Mouse (Mus musculus): ENCODE results near the gene Gse1. TPM values are rescaled to one million over a fixed set of nuclear protein-coding genes. Genes with fewer than 3 reads are reported as not detected.
"Not testable (repeated sequence)": the region's sequence is repeated elsewhere in the genome, so short reads cannot be mapped to it uniquely, and the experiment has no call there.

Gse1 gene
- polyA plus RNA-seq, 1 experiment from 2014 or later: 28.8 TPM

GRCm38 (mm10) chr8:120321724-120322123 lies 93.5 kb downstream of the Gse1 start:
- peak overlapping the region; percentile 94 for H3K27ac ChIP-seq (replicated peaks)

GRCm38 (mm10) chr8:120322956-120323448 lies 94.7 kb downstream of the Gse1 start:
- Histone ChIP-seq H3K9ac (replicated peaks) (peak overlapping the region; percentile 47; the same call in 1 of the 2 replicates), H3K27me3 (peaks cover 16% of the 10 kb centered on the region), H3K4me3 (no peak overlapping the region), H3K9me3 (no peaks in the 10 kb centered on the region), H3K27ac (replicated peaks) (peak overlapping the region; percentile 94), H3K4me1 (peaks cover 56% of the 10 kb centered on the region), H3K4me2 (replicated peaks) (peak overlapping the region; percentile 32), H3K36me3 (no peaks in the 10 kb centered on the region)
- under 1% methylated on average over 20 of the region's 20 CpGs for WGBS
- peak; percentile 86 for ATAC-seq (ENCODE audit: low FRiP score, low read depth)

More at GRCm38 (mm10) chr8:120321724-120322123, 93.5 kb downstream of the Gse1 start:
- H3K27me3 ChIP-seq: peaks cover 27% of the 10 kb centered on the region
- H3K4me1 ChIP-seq: peaks cover 58% of the 10 kb centered on the region
- no peak overlapping the region for H3K9ac ChIP-seq (replicated peaks)
- no peak overlapping the region for H3K4me3 ChIP-seq
- no peaks in the 10 kb centered on the region for H3K36me3 ChIP-seq
- no peak overlapping the region for H3K4me2 ChIP-seq (replicated peaks)
- ATAC-seq (ENCODE audit: low FRiP score, low read depth): no peak
- H3K9me3 ChIP-seq: no peaks in the 10 kb centered on the region
- 46% methylated on average over 6 of the region's 6 CpGs for WGBS

- Histone ChIP-seq H3K4me2 (replicated peaks) (no peak overlapping the region), H3K9me3 (no peaks in the 10 kb centered on the region), H3K4me1 (peaks cover 52% of the 10 kb centered on the region), H3K36me3 (no peaks in the 10 kb centered on the region), H3K9ac (replicated peaks) (no peak overlapping the region), H3K27me3 (peaks cover 21% of the 10 kb centered on the region), H3K4me3 (no peak overlapping the region), H3K27ac (replicated peaks) (peak overlapping the region; percentile 39)
- 52% methylated on average over 3 of the region's 3 CpGs for WGBS
- no peak for ATAC-seq (ENCODE audit: low FRiP score, low read depth)
These were observed 96.3 kb downstream of the Gse1 start for GRCm38 (mm10) chr8:120324555-120324954.

- H3K4me1 ChIP-seq: peaks cover 56% of the 10 kb centered on the region
- H3K36me3 ChIP-seq: no peaks in the 10 kb centered on the region
- H3K27me3 ChIP-seq: peaks cover 21% of the 10 kb centered on the region
- no peak for ATAC-seq (ENCODE audit: low FRiP score, low read depth)
- peak overlapping the region; percentile 39 for H3K27ac ChIP-seq (replicated peaks)
- H3K4me3 ChIP-seq: no peak overlapping the region
- no peak overlapping the region for H3K4me2 ChIP-seq (replicated peaks)
- 68% methylated on average over 5 of the region's 5 CpGs for WGBS
- no peaks in the 10 kb centered on the region for H3K9me3 ChIP-seq
- H3K9ac ChIP-seq (replicated peaks): no peak overlapping the region
These were observed 97.0 kb downstream of the Gse1 start for GRCm38 (mm10) chr8:120325172-120325767.

- H3K27me3 ChIP-seq: peaks cover 32% of the 10 kb centered on the region
- ATAC-seq (ENCODE audit: low FRiP score, low read depth): no peak
- H3K4me3 ChIP-seq: no peak overlapping the region
- H3K36me3 ChIP-seq: no peaks in the 10 kb centered on the region
- H3K4me2 ChIP-seq (replicated peaks): no peak overlapping the region
- H3K9me3 ChIP-seq: no peaks in the 10 kb centered on the region
- H3K9ac ChIP-seq (replicated peaks): no peak overlapping the region
- H3K27ac ChIP-seq (replicated peaks): no peak overlapping the region
- 30% methylated on average over 3 of the region's 3 CpGs for WGBS
- H3K4me1 ChIP-seq: peaks cover 57% of the 10 kb centered on the region
These were observed 98.9 kb downstream of the Gse1 start for GRCm38 (mm10) chr8:120327131-120327554.

GRCm38 (mm10) chr8:120328361-120329022 lies 100.2 kb downstream of the Gse1 start:
- Histone ChIP-seq H3K4me1 (peaks cover 52% of the 10 kb centered on the region), H3K9ac (replicated peaks) (no peak overlapping the region), H3K27me3 (peaks cover 33% of the 10 kb centered on the region), H3K27ac (replicated peaks) (no peak overlapping the region), H3K36me3 (no peaks in the 10 kb centered on the region), H3K9me3 (no peaks in the 10 kb centered on the region), H3K4me3 (no peak overlapping the region), H3K4me2 (replicated peaks) (no peak overlapping the region)
- no peak for ATAC-seq (ENCODE audit: low FRiP score, low read depth)
- WGBS: 92% methylated on average over 13 of the region's 13 CpGs

GRCm38 (mm10) chr8:120329030-120329748 lies 100.9 kb downstream of the Gse1 start:
- Histone ChIP-seq H3K4me3 (no peak overlapping the region), H3K4me1 (peaks cover 50% of the 10 kb centered on the region), H3K27me3 (peaks cover 28% of the 10 kb centered on the region), H3K36me3 (no peaks in the 10 kb centered on the region), H3K9ac (replicated peaks) (no peak overlapping the region), H3K27ac (replicated peaks) (no peak overlapping the region), H3K9me3 (no peaks in the 10 kb centered on the region), H3K4me2 (replicated peaks) (no peak overlapping the region)
- ATAC-seq (ENCODE audit: low FRiP score, low read depth): no peak
- 92% methylated on average over 11 of the region's 11 CpGs for WGBS

- Histone ChIP-seq H3K4me1 (peaks cover 53% of the 10 kb centered on the region), H3K36me3 (no peaks in the 10 kb centered on the region), H3K27me3 (peaks cover 17% of the 10 kb centered on the region), H3K4me3 (no peak overlapping the region), H3K27ac (replicated peaks) (0 out of 2 replicates have a peak overlapping the region, but pooled peaks have one; percentile 25), H3K4me2 (replicated peaks) (no peak overlapping the region), H3K9ac (replicated peaks) (no peak overlapping the region), H3K9me3 (no peaks in the 10 kb centered on the region)
- ATAC-seq (ENCODE audit: low FRiP score, low read depth): no peak
- 87% methylated on average over 7 of the region's 7 CpGs for WGBS
These were observed 102.8 kb downstream of the Gse1 start for GRCm38 (mm10) chr8:120331027-120331426.

- no peak overlapping the region for H3K27ac ChIP-seq (replicated peaks)
- H3K27me3 ChIP-seq: peaks cover 19% of the 10 kb centered on the region
- H3K4me1 ChIP-seq: peaks cover 58% of the 10 kb centered on the region
These were observed 104.3 kb downstream of the Gse1 start for GRCm38 (mm10) chr8:120332379-120333229.

GRCm38 (mm10) chr8:120333681-120334080 lies 105.4 kb downstream of the Gse1 start:
- Histone ChIP-seq H3K4me1 (peaks cover 62% of the 10 kb centered on the region), H3K27me3 (peaks cover 21% of the 10 kb centered on the region), H3K9ac (replicated peaks) (no peak overlapping the region), H3K36me3 (no peaks in the 10 kb centered on the region), H3K9me3 (no peaks in the 10 kb centered on the region), H3K4me3 (no peak overlapping the region), H3K4me2 (replicated peaks) (no peak overlapping the region), H3K27ac (replicated peaks) (no peak overlapping the region)
- 95% methylated on average over 4 of the region's 4 CpGs for WGBS
- no peak for ATAC-seq (ENCODE audit: low FRiP score, low read depth)

More at GRCm38 (mm10) chr8:120332379-120333229, 104.3 kb downstream of the Gse1 start:
- WGBS: 74% methylated on average over 16 of the region's 16 CpGs
- Histone ChIP-seq H3K4me2 (replicated peaks) (no peak overlapping the region), H3K36me3 (no peaks in the 10 kb centered on the region), H3K9ac (replicated peaks) (no peak overlapping the region), H3K9me3 (no peaks in the 10 kb centered on the region), H3K4me3 (no peak overlapping the region)
- ATAC-seq (ENCODE audit: low FRiP score, low read depth): no peak

- H3K4me2 ChIP-seq (replicated peaks); ATAC-seq (ENCODE audit: low FRiP score, low read depth); H3K36me3 ChIP-seq; H3K4me3 ChIP-seq; H3K9me3 ChIP-seq: not testable (repeated sequence)
- H3K27me3 ChIP-seq: peaks cover 20% of the 10 kb centered on the region
- peak overlapping the region; percentile 87 for H3K27ac ChIP-seq (replicated peaks)
- peaks cover 62% of the 10 kb centered on the region for H3K4me1 ChIP-seq
- 63% methylated on average over 3 of the region's 3 CpGs for WGBS
- 0 out of 2 replicates have a peak overlapping the region, but pooled peaks have one; percentile 39 for H3K9ac ChIP-seq (replicated peaks)
These were observed 106.0 kb downstream of the Gse1 start for GRCm38 (mm10) chr8:120334261-120334660.

Data from midbrain, embryonic 12.5 days (tissue).